Mouse (Mus musculus) c-Kit-positive CD71-positive TER-119-negative erythroid progenitor cells, embryonic 14.5 days (primary cell): ENCODE results near the gene Ccdc190.

Experiments used
- DNase-seq: peaks from one replicate; pipeline ENCODE4 v3.0.0-alpha.2; 2013; ENCODE audit warnings: low read depth

Gene Ccdc190

DNA sequence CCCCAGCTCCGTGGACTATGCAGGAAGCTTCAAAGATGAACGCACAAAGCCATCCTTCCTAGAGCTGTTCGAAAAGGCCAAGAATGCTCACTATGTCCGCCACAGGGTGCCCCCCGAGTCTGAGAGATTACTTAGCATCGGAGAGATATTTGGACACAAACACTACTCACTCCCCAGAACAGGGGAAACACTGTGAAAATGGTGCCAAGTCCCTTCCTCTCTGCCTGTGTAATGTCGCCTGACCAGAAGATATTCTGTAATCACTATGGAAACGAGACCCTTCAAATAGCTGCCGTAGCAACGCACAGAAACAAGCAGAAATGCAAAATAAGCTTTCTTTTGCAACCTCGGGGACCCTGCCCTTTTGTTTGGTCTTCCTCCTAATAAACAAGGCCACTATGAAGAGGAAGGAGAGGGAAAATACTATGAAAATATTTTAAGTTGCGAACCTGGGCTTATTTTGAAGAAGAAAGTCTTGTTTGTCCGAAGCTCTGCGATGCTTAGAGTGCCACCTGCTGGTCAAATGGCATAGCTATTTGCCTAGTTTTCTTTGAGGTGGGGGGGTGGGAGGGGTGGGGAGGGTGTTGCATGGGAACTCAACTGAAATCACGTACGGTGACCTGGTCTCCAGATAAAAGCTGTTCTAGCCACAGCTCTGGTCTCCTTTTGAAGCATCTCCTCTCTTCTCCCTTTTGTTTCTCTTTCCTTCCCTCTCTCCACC lies 5.7 kb downstream of the Ccdc190 start:
- DNase-seq = peak; percentile 14

DNA sequence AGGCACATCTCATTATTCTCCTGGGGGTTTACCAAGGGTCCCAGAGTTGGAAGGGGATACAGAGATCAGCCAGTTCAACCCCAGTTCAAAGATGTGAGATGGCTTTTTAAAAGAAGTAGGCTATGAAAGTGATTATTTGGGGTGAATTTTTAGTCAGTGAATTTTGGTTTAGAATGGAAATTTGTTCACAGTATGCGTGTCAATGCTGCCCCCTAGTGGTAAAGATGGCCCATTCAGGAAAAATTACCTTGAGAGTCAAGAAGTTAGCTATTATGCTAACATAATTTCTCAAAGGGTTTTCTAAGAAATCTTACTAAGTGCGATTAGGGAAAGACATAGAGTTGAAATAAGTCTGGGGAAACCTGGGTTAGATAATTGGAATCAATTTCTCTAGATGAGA lies 10.9 kb downstream of the Ccdc190 start:
- DNase-seq = peak; percentile 8

DNA sequence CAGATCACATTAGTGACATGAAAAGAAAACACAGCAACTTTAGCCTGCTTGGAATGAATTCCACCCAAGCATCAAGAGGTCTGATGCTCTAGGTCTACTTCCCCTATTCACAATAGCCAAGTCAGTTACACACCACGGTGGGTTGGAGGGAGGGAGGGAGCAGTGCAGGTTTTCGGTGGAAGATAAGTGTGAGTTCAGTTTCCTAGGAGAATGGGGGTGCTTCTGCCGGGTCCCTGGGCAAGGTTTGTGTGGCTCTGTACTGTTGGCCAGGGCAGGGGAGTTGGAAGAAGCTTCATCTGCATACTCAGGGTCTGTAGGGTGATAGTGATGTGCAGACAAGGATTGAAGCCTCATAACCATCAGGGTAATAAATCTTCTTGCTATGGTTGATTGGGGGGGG lies 17.6 kb downstream of the Ccdc190 start:
- DNase-seq = no peak

DNA sequence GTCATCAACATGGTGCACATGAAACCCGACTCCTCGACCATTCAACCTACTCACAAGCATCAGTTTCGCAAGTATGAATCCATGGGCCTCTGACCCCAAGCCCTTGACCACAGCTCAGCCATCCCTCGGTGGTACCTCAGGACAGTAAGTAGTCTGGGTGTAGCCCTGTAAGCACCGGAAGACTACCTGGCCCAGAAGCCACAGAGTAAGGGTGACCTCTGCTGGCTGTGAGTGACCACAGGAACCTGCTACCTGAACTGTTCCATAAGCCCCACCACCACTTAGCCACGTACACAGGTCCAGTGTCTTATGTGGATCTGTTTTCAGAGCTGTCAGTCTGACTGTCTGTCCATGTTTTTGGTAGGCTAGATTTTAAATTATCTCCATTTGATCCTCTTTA lies 19.2 kb downstream of the Ccdc190 start:
- DNase-seq = no peak

DNA sequence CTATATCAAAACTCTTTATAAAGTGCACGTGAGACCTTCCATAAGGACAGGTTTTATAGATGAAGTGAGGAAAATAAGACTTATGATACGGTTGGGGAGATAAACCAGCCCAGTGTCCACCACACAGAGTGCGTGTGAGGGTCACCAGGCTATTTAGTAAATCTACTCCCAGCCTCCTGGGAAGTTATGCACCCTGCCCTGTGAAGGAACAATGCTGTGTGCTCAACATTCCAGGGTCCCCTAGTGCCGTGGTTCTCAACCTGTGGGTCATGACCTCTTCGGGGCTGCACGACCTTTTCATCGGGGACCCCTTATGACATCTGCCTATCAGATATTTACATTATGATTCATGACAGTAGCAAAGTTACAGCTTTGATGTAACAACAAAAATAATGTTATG lies 19.8 kb downstream of the Ccdc190 start:
- DNase-seq = no peak

DNA sequence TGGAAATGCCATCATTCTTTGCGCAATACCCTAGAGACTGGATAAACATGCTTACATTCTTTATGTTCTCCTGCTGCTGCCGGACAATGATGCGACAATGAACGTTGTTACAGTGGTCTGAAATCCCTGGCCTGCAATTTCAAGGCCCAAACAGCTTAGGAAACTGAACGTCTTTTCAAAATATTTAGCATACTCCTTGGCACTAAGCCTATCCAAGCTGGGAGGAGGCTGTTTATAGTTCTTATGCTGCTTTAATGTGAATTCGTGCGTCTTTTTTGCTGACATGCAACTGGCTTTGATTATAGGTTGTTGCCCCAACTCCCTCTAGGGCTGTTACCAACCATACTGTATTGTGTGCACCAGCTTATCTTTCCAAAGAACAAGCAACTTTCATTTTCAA lies 20.4 kb downstream of the Ccdc190 start:
- DNase-seq = no peak

DNA sequence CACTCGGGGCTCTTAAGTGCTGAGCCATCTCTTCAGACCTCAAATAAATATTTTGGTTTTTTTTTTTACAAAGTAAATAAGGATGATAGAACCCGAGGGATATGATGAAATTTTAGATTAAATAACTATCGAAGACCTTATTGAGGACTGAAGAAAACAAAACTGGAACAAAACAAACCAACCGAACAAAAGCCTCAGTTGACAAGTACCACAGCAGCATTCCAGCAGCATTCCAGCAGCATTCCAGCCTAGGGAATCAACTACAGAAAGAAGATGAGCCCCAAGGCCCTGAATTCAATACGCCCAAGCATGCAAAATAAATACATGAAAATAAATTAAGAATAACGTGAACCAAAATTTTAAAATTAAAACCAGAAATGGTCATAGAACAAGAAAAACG lies 21.5 kb downstream of the Ccdc190 start:
- no peak for DNase-seq

DNA sequence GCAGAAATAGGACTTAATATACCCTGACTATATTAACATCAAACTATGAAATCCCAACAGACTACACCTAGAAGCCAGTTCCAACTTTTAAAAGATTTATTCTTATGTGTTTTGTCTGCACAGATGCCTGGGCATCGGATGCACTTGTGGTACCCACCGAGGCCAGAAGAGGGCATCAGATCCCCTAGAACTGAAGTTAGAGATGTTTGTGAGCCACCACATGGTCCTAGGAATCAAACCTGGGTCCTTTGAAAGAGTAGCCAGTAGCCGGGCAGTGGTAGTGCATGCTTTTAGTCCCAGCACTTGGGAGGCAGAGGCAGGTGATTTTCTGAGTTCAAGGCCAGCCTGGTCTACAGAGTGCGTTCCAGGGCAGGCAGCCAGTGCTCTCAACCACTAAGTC lies 22.2 kb downstream of the Ccdc190 start:
- no peak for DNase-seq

DNA sequence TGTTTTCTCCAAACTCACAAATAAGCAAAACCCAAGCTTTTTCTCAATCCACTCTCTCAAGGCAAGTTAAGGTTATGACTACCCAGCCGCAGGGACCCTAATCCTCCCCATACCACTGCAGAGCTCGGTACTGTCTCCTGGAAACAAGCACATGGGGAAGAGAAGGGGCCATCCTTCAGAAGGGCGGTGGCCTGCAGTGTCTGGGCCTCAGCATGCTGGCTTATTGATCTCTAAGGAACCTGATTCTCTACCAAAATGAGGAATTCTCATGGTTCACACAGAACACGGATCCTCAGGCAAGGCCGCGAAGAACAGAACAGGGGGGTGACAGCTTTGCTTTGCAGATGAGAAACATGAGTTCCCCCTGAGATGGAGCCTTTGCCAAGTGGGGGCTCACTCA lies 23.1 kb downstream of the Ccdc190 start:
- no peak for DNase-seq

DNA sequence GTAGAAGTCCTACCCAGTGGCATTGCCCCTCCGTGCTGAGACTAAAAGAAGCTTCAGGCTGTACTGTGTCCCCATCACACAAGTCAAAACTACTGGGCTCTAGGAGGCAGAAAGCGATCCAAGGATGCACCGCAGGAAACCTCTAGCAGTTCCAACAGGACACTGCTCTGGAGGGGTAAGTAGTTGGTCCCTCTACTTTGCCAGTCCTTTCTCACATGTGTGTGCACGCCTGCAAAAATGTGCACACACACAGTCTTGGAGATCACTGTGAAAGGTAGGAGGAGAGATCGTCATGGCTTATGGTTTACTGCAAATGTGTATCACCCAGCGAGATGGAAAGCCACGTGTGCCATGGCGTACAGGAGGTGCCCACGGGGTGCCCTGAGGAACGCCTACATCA lies 24.2 kb downstream of the Ccdc190 start:
- no peak for DNase-seq

DNA sequence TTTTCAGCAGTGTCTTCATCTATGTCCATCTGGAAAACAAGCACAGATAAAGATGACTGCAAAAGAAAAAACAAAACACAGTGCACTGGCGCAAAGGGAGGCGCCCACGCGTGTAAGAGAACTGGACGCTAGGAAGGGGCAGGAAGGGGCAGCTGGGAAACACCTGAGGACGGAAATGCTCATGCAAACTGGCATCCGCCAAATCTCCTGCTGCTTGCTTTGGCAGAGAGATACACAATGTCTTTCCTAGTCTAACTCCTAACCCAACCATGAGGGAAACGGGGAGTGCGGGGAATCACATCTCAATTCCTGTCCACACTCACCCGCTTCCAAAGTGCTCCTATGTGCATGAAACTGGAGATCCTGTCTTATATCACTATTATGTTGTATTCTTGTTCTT lies 24.7 kb downstream of the Ccdc190 start:
- DNase-seq = no peak

DNA sequence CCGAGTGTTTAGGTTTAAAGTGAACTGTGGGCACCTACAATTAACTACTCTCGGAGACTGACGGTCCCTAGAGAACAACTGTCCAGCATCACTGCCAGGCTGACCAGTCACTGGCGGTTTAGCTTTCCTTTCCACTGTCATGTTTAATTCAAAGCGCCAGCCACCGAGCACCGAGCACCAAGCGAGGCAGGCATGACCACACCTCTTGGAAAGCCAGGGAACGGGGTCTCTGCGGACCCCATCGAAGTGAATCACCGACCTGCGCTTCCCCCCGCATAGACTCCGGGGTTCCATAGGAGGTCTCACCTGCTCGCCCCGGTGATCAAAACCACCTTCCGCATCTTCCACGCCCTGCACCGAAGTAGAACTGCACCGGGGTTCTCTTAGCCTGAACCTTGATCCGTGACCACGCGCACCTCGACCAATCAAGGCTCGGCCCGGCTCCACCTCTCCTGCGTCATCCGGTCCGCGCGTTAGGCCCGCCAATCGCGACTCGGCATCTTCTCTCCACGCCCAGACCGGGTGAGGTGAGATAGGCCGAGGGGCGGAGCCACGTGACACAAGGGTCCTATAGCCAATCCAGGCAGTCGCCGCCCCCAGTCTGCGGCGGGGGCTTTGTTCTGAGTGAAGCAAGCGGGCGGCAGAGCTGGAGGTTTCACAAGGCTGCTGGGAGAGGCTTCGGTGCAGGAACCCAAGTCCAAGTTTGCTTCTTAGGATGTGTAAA lies 40.5 kb downstream of the Ccdc190 start, which contains the start of gene Hsd17b7:
Gene Hsd17b7, minus strand, starts transcription at position 450 of the 724 bp plus-strand sequence.
- peak; percentile 97 for DNase-seq

DNA sequence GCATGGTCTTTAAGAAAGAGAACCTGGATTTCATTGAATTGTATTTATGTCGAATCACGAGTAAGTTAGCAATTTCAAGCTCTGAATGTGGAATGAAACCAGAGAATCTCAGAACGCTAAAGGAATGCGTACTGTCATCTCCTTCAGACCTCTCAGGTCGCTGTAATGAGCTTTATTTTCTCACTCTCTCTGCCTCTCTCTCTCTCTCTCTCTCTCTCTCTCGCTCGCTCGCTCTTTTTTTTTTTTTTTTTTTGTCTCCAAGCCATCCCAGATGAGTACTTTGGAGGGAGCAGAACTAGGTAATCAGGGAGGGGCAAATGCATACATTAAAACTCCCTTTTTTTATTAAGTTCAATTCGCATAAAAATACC lies 41.1 kb downstream of the Ccdc190 start:
- no peak for DNase-seq

DNA sequence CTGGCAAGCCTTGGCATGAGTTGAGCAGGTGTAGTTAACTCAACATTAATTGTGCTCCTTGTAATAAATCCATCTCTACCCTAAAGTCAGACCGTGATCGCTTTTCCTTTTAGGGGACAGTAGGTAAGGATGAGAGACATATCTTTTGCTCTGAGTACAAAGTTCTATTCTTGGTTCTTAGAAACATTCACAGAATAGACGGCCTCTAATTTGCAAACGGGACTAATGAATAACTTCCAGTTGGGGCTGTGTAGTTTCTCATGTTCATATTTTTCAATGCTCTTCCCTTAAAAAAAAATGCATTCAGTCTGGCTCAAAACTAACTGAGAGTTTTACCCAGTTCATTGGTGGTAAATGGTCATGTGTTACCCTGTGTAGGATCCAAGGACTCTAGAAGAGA lies 42.5 kb downstream of the Ccdc190 start:
- no peak for DNase-seq

DNA sequence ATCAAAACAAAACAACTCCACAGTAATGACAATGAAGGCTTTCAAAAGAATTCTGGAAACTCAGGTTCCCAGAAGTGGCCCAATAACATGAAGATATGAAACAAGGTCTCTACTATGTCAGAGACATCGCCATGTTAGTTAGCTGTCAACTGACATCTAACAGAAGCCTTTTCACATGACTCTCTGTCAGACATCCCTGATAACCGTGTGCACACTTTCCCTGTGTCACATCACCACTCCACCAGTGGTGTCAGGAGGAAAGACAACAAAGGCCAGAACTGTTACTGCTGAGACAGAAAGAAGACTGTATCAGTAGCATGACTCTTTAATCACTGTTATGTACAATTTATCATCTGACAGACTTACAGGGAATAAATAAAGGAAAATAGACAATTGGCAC lies 43.5 kb downstream of the Ccdc190 start:
- DNase-seq = no peak

DNA sequence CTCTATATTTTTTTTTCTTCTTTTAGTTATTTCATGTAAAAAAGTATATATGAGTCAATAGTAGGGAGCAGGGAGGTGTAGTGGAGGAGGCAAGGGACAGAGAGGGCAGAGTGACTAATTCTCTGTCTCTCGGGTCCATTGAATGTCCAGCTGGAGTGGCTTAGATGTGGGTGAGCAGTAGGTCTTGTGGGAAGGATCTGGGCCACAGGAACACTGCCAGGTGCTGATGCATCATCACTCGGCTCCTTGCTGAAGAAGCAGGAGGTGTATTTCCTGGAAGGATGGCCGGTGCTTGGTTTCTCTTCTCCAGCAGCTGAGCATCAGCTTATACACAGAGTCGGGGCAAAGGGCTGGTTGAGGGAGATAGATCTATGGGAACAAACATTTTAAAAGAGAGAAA lies 49.2 kb downstream of the Ccdc190 start:
- DNase-seq = no peak
